Mouse (Mus musculus): ENCODE measurements around the gene Col7a1.

Col7a1 gene

DNA sequence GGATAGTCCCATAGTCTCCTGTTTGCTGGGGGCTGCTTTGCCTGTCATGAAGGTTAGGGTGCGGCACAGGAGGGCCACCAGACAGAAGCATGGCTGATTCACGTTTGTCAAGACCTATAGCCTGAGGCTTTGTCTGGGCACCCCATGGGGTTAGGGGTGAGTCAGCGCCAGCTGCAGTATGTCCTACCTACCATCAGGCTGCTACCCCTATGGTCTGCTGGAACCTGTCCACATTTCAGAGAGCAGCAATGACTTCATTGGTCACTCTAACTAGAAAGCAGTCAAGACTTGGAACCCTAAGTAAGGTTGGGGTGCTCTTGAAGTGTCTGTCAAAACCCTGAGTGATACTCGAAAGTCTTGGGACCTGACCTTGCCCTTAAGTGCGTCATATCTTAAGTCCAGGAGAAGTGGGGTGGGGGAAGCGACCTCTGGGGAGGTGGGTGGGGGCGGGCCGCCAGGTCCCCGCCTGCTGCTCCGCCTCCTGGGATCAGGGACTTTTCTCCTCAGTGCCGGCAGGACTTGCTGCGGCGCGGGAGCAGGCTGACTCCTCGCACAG, at the start of gene Col7a1:
Gene Col7a1 (plus strand): TSS at position 506 of the 556 bp plus-strand sequence.
- no peak for DNase-seq (ENCODE audit: low spot score in 2 of 2)

DNA sequence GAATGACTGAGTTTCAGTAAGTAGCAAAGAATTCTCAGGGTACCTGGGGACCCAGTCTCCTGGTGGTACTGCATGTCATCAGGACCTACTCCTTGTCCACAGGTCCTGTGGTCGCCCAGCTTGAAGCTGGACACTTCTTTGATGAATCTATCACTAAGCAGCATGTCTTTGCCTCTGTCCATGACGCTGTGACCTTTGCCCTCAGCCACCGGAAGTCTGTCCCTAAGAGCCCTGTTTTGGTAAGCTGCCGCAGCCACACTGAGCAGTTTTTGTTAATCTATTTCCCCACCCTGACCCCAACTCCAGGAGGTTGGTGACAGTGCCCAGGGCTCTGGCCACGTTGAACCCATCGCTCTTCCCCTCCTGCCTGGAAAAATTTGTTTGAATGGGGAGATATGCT, 41.1 kb upstream of the Col7a1 start:
- DNase-seq (ENCODE audit: low spot score in 2 of 2): no peak

DNA sequence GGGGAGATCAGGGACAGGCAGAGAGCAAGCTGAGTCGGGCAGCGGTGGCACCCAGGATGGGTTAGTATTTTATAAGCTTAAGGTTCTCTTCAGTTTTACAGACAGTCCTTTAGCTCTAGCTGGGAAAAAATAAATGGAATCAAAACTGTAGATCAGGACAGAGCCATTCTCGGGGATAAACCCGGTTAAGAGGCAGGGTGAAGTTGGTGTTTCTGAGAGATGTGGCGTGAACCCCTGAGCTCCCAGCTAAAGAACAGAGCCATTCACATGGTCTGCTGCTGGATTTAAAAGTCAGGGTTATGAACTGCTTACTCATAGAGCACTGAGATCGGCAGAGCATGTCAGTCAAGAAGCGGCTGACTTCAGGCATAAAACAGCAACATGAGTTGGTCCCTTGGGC, 40.2 kb upstream of the Col7a1 start:
- no peak for DNase-seq (ENCODE audit: low spot score in 2 of 2)

DNA sequence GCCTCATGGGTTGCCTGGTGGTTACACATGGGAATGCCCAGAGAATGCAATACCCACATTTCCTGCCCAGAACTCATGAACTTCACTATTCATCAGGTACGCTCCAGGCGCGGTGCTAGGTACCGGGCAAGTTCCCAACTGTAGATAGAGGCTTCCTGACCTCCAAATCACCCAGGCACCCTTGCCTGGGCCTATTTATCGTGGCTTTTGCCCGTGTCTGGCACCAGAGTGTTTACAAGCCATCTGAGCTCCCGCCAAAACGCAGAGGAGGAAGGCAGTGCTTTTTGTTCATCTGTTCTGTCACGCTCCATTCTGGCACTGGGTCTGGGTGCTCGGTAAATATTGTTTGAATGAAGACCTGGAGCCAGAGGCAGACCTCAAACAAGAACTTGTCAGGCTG, 39.8 kb upstream of the Col7a1 start:
- no peak for DNase-seq (ENCODE audit: low spot score in 2 of 2)

DNA sequence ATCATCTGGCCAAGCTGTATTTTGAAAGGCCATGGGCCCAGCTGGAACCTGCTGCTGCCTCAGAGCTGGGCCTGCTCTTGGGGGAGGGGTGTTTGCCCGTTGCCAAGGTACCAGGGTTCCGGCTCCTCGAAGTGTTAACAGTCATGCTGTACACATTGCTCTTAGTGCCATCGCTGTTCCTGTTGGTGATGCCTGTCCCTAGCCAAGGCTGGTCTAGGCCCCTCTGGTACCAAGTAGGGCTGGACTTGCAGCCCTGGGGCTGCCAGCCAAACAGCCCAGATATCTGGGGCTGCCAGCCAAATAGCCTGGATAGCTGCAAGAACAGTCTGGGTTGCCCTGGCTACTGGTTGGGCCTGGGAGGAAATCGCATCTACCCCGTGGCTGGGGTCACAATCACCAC, 38.9 kb upstream of the Col7a1 start, which contains the start of gene Tmem89:
Gene Tmem89 (plus strand): TSS at position 129 of the 400 bp plus-strand sequence.
- no peak for DNase-seq (ENCODE audit: low spot score in 2 of 2)

DNA sequence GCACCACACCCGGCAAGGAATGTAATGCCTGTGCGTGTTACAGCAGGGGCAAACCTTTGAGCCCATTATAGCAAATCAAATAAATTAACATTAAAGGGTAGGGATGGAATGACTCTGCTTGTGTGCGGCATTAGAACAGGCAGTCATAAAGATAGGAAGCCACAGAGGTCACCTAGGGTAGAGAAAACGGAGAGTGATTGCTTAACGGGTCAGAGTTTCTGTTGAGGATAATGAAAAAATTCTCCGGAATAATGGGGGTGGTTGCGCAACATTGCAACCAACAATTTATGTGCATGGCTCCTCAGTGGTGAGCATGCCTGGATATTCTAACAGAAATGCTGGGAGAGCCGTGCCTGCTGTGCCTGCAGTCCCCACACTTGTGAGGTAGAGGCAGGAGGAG, 27.5 kb upstream of the Col7a1 start:
- no peak for DNase-seq (ENCODE audit: low spot score in 2 of 2)

DNA sequence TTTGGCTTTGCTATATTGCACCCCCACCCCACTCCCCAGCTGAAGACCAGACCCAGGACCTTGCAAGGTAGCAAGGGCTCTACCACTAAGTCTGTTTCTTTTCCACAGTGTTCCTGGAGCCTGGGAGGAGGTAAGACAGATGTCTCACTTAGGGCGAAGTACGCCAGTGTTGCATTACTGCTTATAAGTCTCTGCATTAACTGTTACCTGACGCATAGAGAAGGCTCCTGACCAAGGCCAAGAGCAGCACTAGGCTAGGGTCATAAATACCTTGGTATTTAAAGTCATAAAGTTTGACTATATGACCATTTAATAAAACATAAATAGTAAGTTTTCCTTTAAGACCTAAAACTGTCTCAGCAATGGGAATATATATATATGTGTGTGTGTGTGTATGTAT, 25.0 kb upstream of the Col7a1 start:
- no peak for DNase-seq (ENCODE audit: low spot score in 2 of 2)

DNA sequence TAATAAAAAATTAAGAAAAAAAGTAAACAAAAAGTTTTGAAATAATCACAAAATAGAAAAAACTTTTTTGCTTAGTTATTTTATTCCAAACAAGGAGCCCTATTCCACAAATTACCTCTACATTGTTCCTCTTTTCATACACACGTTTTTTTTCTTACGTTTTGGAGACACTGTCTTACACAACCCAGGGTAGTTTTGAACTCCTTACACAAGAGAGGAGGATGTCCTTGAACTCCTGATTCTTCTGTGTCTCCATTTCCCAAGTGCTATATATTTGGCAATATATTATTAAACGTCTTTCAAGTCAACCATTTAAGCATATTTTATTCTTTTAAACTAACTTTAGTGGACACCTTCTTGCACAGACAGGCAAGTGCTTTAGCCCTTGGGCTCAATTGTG, 17.4 kb upstream of the Col7a1 start:
- DNase-seq (ENCODE audit: low spot score in 2 of 2): no peak

DNA sequence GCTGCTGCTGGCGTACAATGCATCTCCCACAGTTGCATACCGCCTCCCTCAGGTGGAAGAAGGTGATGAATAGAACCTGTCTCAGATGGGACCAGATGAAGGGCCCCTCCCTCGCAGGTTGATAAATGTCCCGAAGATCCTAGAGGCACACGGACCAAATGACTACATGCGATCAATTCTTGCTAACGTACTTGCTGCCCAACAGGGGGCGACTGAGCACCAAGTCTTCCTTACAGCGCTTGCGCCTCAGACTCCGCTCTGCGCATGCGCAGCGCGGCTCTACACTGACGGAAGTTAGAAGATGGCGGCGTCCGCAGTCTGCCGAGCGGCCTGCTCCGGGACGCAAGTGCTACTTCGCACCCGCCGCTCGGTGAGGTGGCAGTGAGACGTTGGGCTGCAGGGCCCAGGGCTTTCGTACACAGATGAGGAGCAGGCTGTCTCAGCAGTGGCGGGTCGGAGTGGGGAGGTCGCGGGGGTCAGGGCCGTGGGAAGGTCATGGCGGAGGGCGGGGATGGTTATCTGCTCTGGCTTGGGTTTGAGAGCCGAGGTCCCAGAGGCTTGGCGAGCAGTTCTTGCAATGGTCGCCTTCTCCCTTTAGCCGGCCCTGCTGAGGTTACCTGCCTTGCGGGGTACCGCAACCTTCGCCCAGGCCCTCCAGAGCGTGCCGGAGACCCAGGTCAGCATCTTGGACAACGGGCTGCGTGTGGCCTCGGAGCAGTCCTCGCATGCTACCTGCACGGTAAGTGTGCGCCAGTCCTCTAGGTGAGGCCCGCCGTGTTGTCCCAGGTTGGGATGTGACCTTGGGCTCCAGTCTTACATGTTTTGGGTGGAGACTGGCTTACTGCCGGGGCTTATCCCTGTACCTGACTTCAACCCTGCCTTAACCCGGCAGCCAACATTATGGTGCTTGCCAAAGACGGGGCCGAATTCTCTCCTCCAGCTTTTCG, 16.7 kb upstream of the Col7a1 start, which contains the start of gene Uqcrc1:
Gene Uqcrc1 (plus strand): TSS at position 216 of the 947 bp plus-strand sequence.
- peak; percentile 86 to 89 for DNase-seq (ENCODE audit: low spot score in 2 of 2)

DNA sequence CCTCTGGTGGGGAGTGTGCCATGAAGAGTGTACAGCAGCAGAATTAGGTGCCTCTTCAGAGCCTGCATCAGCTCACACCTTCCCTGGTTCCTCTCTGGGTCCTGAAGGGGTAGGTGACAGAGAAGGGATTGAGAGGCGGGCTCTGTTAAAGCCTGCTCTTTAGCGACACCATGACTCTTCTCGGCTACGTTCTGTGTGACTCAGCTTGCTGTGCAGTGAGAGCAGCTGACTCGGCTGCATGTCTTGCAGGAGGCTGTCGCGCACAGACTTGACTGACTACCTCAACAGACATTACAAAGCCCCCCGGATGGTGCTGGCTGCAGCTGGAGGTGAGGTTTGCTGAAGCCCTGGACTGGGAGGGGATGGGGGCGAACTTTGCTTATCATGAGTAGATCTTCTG, 8.3 kb upstream of the Col7a1 start:
- no peak for DNase-seq (ENCODE audit: low spot score in 2 of 2)

DNA sequence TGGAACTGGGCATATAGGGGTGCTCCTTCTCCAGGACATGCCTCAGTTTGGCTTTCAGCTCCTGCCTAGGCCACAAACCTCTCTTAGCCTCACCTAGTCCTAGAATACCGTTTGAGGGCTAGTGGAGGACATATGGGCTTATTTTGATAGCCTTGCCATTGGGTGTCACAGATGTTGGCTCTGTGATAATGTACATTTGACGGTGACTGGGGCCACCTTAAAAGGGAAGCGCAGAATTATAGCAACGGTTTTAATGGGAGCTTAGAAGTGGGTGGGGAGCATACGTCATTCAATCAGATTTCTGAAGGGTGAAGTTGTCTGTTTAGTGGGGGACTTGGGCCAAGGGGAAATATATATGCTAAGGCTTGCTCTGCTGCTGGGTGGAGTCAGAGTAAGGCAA, 7.8 kb upstream of the Col7a1 start:
- no peak for DNase-seq (ENCODE audit: low spot score in 2 of 2)

DNA sequence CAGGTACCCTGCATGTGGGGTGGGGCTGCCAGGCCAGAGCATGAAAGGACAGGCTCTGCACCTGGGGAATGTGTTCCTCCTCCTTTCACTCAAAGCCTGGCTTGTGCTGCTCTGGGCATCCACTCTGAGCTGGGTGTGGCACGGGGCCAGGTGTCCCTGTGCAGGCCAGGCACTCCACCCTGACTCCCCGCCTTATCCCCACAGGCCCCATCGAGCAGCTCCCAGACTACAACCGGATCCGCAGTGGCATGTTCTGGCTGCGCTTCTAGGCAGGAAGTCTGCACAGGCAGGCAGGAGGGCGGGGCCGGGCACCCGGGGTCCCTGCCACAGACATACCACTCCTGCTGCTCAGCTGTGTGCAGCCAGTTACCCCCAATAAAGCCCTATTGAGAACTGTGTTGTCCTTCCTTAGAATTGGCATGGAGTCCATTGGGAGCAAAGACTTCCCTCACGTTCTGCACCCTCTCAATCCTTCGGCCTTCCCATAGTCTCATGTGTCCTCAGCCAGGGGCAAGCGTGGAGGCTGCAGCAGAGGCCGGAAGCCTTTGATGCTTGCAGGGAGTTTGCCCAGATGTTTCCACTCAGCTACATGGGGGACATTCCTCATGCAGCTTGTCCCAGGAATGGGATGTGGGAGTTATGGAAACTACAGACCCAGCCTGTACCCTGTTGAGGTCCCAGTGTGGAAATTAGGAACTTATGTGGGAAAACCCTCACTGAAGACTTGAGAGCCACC, 4.0 kb upstream of the Col7a1 start:
- peak; percentile 39 to 63 for DNase-seq (ENCODE audit: low spot score in 2 of 2)

DNA sequence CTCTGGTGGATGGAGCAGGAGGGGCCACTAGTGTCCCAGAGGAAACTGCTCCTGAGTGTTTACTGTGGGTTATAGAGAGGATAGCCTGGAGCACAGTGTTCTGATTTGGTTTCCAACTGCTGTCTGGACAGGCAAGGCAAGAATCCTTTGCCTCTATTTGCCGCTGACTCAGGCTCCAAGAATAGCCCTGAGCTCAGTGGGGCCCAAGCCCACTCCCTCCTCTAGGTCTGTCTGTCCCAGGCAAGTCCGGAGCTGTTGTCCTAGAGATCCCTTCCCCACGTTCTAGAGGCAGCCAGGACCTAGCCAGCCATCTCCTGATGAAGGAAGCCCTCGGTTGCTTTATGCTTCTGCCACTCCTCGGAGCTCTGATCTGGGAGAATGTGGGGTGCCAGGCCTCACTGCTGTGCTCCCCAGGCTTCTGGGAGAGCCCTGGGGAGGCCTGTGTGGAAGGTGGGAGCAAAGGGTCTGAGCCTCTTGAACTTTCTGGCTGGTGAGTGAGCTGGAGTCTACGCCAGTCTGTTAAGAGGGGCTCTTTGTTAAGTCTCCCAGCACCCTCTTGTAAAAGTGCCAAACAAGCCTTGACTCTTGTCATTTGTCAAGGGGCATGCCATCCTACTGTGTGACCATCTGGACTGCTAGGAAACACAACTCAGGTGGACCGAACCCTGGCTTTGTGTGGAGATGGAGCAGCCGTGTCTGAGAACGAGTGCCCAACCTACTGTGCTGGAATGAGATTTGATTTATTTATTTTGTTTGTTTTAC, 3.2 kb upstream of the Col7a1 start:
- no peak for DNase-seq (ENCODE audit: low spot score in 2 of 2)

DNA sequence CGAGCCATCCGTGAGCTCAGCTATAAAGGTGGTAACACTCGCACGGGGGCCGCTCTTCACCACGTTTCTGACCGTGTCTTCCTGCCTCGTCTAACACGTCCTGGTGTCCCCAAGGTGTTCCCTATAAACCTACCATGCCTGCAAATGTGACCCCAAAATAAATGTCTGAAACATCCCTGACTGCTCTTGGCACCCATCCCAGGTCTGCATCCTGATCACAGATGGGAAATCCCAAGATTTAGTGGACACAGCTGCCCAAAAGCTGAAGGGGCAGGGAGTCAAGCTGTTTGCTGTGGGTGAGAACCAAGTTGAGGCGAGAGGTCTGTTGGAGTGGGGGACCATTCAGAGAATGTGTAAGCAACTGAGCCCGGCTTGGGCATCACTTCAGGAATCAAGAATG, 1.9 kb downstream of the Col7a1 start:
- no peak for DNase-seq (ENCODE audit: low spot score in 2 of 2)

DNA sequence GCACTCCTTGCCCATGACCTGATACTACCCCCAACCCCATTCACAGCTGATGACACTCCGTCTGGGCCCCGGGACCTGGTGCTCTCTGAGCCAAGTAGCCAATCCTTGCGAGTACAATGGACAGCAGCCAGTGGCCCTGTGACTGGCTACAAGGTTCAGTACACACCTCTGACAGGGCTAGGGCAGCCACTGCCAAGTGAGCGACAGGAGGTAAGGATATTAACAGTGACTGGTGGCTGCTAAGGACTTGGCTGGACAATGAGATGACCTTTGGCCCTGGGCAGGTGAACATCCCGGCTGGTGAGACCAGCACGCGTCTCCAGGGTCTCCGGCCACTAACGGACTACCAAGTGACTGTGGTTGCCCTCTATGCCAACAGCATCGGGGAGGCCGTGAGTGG, 2.5 kb downstream of the Col7a1 start:
- DNase-seq (ENCODE audit: low spot score in 2 of 2): no peak

DNA sequence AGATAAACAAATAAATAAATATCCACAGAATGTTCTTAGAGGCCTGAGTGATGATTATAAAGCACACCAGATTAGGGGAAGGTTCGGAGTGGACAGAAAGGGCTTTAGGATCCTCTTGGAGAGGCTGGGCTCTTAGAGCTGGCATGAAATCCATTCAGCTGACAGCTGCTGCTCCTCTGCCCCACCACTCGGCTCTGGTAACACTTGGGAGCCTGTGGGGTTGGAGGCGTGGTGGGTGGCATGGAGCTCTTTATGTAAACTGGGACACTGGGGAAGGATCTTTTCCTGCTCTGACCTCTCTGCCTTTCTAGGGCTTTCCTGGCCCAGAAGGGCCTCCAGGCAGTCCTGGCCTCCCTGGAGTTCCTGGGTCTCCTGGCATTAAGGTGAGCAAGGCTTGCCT, 10.2 kb downstream of the Col7a1 start:
- DNase-seq (ENCODE audit: low spot score in 2 of 2): no peak

DNA sequence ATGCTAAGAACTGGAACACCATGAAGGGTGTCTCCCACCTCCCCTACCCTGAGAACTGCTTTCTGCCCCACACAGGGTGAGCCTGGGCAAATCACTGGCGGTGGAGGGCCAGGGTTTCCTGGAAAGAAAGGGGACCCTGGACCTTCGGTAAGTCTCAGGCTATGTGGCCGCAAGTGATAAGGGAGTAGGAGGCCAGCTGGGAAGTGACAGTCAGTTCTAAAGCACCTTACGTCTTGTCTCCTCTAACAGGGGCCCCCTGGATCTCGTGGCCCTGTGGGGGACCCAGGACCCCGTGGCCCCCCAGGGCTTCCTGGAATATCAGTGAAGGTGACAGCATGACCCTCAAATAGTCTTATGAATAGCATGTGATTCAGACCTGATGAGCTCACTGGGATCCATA, 11.0 kb downstream of the Col7a1 start:
- no peak for DNase-seq (ENCODE audit: low spot score in 2 of 2)

DNA sequence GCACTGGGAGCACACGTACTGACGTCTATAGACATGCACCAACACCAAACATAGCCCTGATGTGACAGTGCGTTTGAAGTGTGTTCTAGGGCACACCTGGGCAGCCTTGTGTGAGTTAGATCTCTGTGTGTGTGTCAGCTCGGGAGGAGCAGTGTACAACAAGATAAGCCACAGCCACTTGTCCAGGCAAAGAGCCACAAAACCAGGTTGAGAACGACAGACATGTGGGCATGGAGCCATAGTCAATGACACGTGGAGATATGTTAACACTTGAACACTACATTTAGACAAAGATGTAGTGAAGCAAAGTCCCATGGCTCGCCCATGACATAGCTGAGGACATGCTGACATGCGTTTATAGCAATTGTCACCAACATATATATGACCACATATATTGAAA, 17.2 kb downstream of the Col7a1 start:
- DNase-seq (ENCODE audit: low spot score in 2 of 2): no peak

DNA sequence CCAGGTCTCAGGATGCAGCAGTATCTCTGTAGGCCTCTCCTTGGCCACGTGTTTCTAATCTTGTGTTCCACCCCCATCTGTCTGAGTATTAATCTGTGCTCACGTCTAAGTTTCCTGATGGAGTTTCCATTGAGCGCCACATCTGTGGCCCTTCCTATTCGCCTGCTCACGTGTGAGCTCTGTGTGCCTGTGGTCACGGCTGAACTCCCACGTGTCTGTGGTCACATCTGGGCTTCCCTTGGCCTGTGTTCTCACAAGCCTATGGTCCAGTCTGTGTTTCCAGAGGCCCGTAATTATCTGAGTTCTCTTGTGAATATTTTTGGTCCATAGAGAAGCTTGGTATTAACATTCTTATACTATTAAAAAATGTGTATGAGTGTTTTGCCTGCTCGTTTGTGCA, 23.1 kb downstream of the Col7a1 start:
- DNase-seq (ENCODE audit: low spot score in 2 of 2): no peak

DNA sequence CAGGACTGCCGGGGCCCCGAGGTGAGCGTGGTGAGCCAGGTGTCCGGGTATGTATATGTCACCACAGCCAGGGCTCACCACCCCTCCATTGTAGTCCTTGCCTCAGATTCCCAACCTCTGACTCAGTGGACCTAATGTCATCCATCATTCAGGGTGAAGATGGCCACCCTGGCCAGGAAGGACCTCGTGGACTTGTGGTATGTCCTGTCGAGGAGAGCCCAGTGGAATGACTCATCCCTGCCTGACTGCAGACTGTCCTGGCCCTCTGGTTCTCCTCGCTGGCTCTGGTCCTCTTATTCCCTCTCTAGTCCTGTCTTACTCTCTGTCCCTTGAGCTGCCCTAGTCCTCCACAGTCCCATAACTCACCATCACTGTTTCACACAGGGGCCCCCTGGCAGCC, 24.6 kb downstream of the Col7a1 start:
- DNase-seq (ENCODE audit: low spot score in 2 of 2): no peak

DNA sequence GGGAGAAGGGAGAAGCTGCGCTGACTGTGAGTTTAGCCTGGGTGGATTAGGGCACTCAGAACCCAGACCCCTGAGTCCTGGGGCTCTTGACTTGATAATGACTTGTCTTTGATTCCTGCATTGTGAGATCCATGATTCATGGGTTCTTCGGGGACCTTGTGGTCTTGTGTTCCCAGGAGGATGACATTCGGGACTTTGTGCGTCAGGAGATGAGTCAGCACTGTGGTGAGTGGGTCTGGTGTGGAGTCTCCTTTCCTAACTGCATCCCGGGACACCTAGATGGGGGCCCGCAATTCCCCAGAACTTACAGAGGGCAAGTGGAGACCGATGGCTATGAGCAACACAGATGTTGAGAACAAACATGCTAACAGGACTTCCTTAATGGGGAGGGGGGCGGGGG, 29.1 kb downstream of the Col7a1 start:
- DNase-seq (ENCODE audit: low spot score in 2 of 2): no peak

DNA sequence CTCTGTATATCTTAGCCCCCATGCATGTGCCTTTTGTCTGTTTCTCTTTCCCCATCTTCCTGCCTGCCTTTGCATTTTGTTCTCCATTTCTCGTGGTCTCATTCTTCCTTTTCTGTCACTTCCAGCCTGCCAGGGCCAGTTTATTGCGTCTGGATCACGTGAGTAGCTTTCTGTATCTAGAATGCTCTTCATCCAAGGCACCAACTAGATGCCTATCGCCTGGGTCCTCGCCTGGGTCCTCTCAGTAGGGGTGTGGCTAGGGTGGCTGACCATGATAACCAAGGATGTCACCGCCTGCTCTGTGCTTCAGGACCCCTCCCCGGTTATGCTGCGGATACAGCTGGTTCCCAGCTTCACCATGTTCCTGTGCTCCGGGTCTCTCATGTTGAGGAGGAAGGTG, 29.8 kb downstream of the Col7a1 start:
- DNase-seq (ENCODE audit: low spot score in 2 of 2): no peak

All from urinary bladder, adult 18-20 months (tissue).